Mouse (Mus musculus) heart, embryonic 16.5 days (tissue): ENCODE data around the gene Klf1. TPM values are rescaled to one million over a fixed set of nuclear protein-coding genes. Genes with fewer than 3 reads are reported as not detected.

Source experiments
- ATAC-seq: fragments of 200-750 bp; cut with Nextera tagmentation; replicated peaks from 2 replicates; pipeline ENCODE4 v1.8.0; 2017; ENCODE audit warnings: moderate number of reproducible peaks; ENCODE audit not compliant: insufficient read depth, low FRiP score; ENCODE audit errors: extremely low read depth
- H3K27ac ChIP-seq: fragments of 300-500 bp; sonication (generic); 2 replicates; pipeline ENCODE4 v1.5.1; 2014; ENCODE audit warnings: mild to moderate bottlenecking, low read length, control low read depth, moderate library complexity
- H3K27me3 ChIP-seq: fragments of 300-500 bp; sonication (generic); 2 replicates; pipeline ENCODE4 v1.6.1; 2014; ENCODE audit warnings: low read length, mixed read lengths; ENCODE audit not compliant: control insufficient read depth, insufficient read depth
- H3K36me3 ChIP-seq: fragments of 300-500 bp; sonication (generic); 2 replicates; pipeline ENCODE4 v1.6.1; 2014; ENCODE audit not compliant: control insufficient read depth, insufficient read depth
- H3K4me1 ChIP-seq: fragments of 300-500 bp; sonication (generic); 2 replicates; pipeline ENCODE4 v1.6.1; 2014; ENCODE audit warnings: low read length, mixed read lengths; ENCODE audit not compliant: control insufficient read depth, insufficient read depth
- H3K4me2 ChIP-seq: fragments of 300-500 bp; sonication (generic); 2 replicates; pipeline ENCODE4 v1.6.1; 2014; ENCODE audit warnings: low read depth, mild to moderate bottlenecking, control low read depth, low read length
- H3K4me3 ChIP-seq: fragments of 300-500 bp; sonication (generic); 2 replicates; pipeline ENCODE4 v1.5.1; 2014; ENCODE audit warnings: mild to moderate bottlenecking, control low read depth, low read length
- H3K9ac ChIP-seq: fragments of 300-500 bp; sonication (generic); 2 replicates; pipeline ENCODE4 v1.6.1; 2014; ENCODE audit warnings: low read length, control low read depth
- H3K9me3 ChIP-seq: fragments of 300-500 bp; sonication (generic); replicated peaks from 2 replicates; pipeline ENCODE4 v1.6.1; 2016; ENCODE audit warnings: low read length; ENCODE audit not compliant: control insufficient read depth
- WGBS: fragments of 180-500 bp; shearing (Covaris S2); extraction: QIAGEN DNeasy Blood & Tissue Kit; methylation state at CpG from one replicate; pipeline ENCODE4 v1.1.7; 2014; 5-methylcytosine and 5-hydroxymethylcytosine counted together
- polyA plus RNA-seq: library from polyadenylated mRNA; unstranded; fragments of >200 nt; fragmentation: Nextera tagmentation; extraction: Ambion mirVana; gene quantifications from 2 replicates; pipeline ENCODE4 v1.2.1, GENCODE M21; 2015

Klf1 gene
- polyA plus RNA-seq, 1 experiment from 2014 or later: 1.4 TPM

DNA sequence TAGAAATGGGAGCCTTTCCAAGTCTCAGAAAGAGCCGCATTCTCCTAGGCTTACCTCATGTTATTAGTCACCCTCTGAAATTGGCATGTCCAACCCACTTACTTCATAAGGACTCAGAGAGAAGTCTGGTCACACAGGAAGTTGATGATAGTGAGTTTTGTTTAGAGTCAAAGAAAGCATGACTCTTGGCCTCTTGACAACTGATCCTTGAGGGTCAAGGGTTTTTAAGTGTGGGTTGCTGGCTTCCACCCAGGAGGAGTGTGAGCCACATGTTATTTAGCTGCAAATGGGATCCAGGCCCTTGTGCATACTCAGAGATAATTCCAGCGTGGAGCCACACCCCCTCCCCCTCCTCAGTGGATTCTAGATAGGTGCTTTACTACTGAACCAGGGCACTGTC is 19.9 kb downstream of the Klf1 start:
- WGBS: 18% methylated on average over 2 of the region's 2 CpGs
- H3K27me3 ChIP-seq: peaks cover 45% of the 10 kb centered on the region
- H3K36me3 ChIP-seq: no peaks in the 10 kb centered on the region
- no peak overlapping the region for H3K9ac ChIP-seq
- H3K4me1 ChIP-seq: no peaks in the 10 kb centered on the region
- ATAC-seq: peak; percentile 78
- no peak overlapping the region for H3K4me3 ChIP-seq
- H3K9me3 ChIP-seq: no peaks in the 10 kb centered on the region
- no peak overlapping the region for H3K27ac ChIP-seq
- no peak overlapping the region for H3K4me2 ChIP-seq

- H3K9me3 ChIP-seq: no peaks in the 10 kb centered on the region
Observed at GRCm38 (mm10) chr8:84925557-84925956, 23.8 kb downstream of the Klf1 start.

DNA sequence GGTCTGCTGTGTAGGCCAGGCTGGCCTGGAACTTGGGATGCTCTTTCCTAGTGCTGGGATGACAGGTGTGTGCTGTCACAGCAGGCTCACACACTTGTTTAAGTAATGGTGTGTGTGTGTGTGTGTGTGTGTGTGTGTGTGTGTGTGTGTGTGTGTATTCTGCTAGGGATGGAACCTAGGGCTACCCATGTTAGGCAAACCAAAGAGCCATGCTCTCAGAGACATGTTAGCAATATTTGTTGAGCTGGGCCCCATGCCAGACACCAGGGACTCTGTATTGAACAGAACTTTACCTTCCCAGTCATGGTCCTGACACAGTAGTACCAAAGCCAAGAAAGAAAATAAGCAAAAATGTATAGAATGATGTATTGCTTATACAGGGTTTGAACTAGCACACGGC is 25.8 kb downstream of the Klf1 start:
- H3K4me1 ChIP-seq: peaks cover 7% of the 10 kb centered on the region
- no peaks in the 10 kb centered on the region for H3K36me3 ChIP-seq
- no peak overlapping the region for H3K4me2 ChIP-seq
- no peak overlapping the region for H3K9ac ChIP-seq
- no peak overlapping the region for H3K4me3 ChIP-seq
- ATAC-seq: no peak
- peaks cover 54% of the 10 kb centered on the region for H3K27me3 ChIP-seq
- no peak overlapping the region for H3K27ac ChIP-seq
- 63% methylated on average over 1 of the region's 1 CpGs for WGBS
- H3K9me3 ChIP-seq: no peaks in the 10 kb centered on the region

More at GRCm38 (mm10) chr8:84925557-84925956, 23.8 kb downstream of the Klf1 start:
- no peak overlapping the region for H3K4me2 ChIP-seq
- peaks cover 40% of the 10 kb centered on the region for H3K27me3 ChIP-seq
- H3K27ac ChIP-seq: no peak overlapping the region
- no peak overlapping the region for H3K4me3 ChIP-seq
- WGBS: 52% methylated on average over 7 of the region's 7 CpGs
- H3K36me3 ChIP-seq: no peaks in the 10 kb centered on the region
- no peak overlapping the region for H3K9ac ChIP-seq
- no peak for ATAC-seq
- peaks cover 7% of the 10 kb centered on the region for H3K4me1 ChIP-seq

GRCm38 (mm10) chr8:84928456-84929306 is 27.0 kb downstream of the Klf1 start:
- H3K4me2 ChIP-seq: peak overlapping the region; percentile 59
- no peak overlapping the region for H3K27ac ChIP-seq
- ATAC-seq: peak; percentile 52; the same call in 1 of the 2 replicates
- no peak overlapping the region for H3K9ac ChIP-seq
- peak overlapping the region; percentile 33 for H3K4me3 ChIP-seq
- no peaks in the 10 kb centered on the region for H3K9me3 ChIP-seq
- WGBS: 4% methylated on average over 48 of the region's 52 CpGs
- H3K27me3 ChIP-seq: peaks cover 52% of the 10 kb centered on the region
- peaks cover 7% of the 10 kb centered on the region for H3K4me1 ChIP-seq
- H3K36me3 ChIP-seq: no peaks in the 10 kb centered on the region

GRCm38 (mm10) chr8:84930582-84930981 is 28.9 kb downstream of the Klf1 start:
- Histone ChIP-seq H3K27me3 (peaks cover 60% of the 10 kb centered on the region), H3K4me3 (no peak overlapping the region), H3K36me3 (no peaks in the 10 kb centered on the region), H3K4me2 (no peak overlapping the region), H3K4me1 (peaks cover 7% of the 10 kb centered on the region), H3K9ac (no peak overlapping the region), H3K9me3 (no peaks in the 10 kb centered on the region), H3K27ac (no peak overlapping the region)
- WGBS: 77% methylated on average over 13 of the region's 13 CpGs
- no peak for ATAC-seq

DNA sequence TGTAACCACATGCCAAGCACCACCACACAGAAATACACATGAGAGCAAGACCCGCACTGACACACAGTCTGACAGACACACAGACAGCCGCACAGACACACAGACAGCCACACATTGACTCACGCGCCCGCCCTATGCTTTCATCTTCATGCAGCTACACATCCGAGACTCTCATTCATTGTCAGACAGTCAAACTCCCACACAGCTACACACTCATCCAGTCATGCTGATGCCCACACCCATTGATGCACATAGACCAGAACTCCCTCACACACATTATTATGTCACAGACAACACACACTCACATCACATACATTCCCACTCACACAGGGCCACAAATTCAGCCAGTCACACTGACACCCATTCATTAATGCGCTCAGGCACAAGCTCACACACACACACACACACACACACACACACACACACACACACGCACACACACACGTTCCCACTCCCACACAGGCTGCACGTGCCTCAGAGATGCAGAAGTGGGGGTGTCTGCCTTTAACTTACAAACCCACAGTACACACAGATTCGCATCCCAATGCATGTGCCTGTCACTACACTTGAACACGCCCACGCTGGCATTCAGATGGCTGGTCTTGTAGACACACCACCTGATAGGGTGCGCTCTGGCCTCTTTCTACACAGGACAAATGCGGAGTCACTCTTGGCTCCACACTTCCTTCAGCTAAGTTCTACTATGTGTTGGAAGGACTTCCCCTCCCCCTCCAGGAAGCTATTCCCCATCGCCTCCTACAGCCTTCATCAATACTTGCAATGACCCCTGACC is 32.2 kb downstream of the Klf1 start:
- Histone ChIP-seq H3K4me1 (peaks cover 5% of the 10 kb centered on the region), H3K9ac (no peak overlapping the region), H3K27me3 (peaks cover 79% of the 10 kb centered on the region), H3K36me3 (no peaks in the 10 kb centered on the region), H3K9me3 (no peaks in the 10 kb centered on the region), H3K4me2 (no peak overlapping the region), H3K4me3 (no peak overlapping the region), H3K27ac (no peak overlapping the region)
- WGBS: 75% methylated on average over 16 of the region's 16 CpGs
- no peak for ATAC-seq

- no peak overlapping the region for H3K9ac ChIP-seq
- ATAC-seq: no peak
Observed at GRCm38 (mm10) chr8:84934860-84935259, 33.1 kb downstream of the Klf1 start.

GRCm38 (mm10) chr8:84935489-84935888 is 33.8 kb downstream of the Klf1 start:
- H3K27ac ChIP-seq: no peak overlapping the region
- ATAC-seq: no peak; the same call in 1 of the 2 replicates
- H3K9ac ChIP-seq: no peak overlapping the region
- H3K4me1 ChIP-seq: peaks cover 4% of the 10 kb centered on the region; the same call in 1 of the 2 replicates
- WGBS: 5% methylated on average over 14 of the region's 14 CpGs
- H3K4me2 ChIP-seq: no peak overlapping the region
- H3K4me3 ChIP-seq: no peak overlapping the region
- peaks cover 64% of the 10 kb centered on the region for H3K27me3 ChIP-seq
- no peaks in the 10 kb centered on the region for H3K36me3 ChIP-seq
- no peaks in the 10 kb centered on the region for H3K9me3 ChIP-seq

More at GRCm38 (mm10) chr8:84934860-84935259, 33.1 kb downstream of the Klf1 start:
- H3K36me3 ChIP-seq: no peaks in the 10 kb centered on the region
- H3K4me2 ChIP-seq: no peak overlapping the region
- no peak overlapping the region for H3K4me3 ChIP-seq
- H3K4me1 ChIP-seq: peaks cover 4% of the 10 kb centered on the region; the same call in 1 of the 2 replicates
- H3K27me3 ChIP-seq: peaks cover 71% of the 10 kb centered on the region
- no peaks in the 10 kb centered on the region for H3K9me3 ChIP-seq
- 4% methylated on average over 15 of the region's 15 CpGs for WGBS
- no peak overlapping the region for H3K27ac ChIP-seq
